Mouse (Mus musculus) heart, embryonic 11.5 days (tissue): ENCODE results near the gene Foxa2. TPM values are rescaled to one million over a fixed set of nuclear protein-coding genes. Genes with fewer than 3 reads are reported as not detected.

Source experiments
- ATAC-seq: fragments of 200-750 bp; cut with Nextera tagmentation; replicated peaks from 2 replicates; pipeline ENCODE4 v1.8.0; 2017; ENCODE audit warnings: moderate library complexity; ENCODE audit not compliant: insufficient number of reproducible peaks, low FRiP score, low TSS enrichment
- H3K27ac ChIP-seq: fragments of 300-500 bp; sonication (generic); 2 replicates; pipeline ENCODE4 v1.5.1; 2014; ENCODE audit warnings: mild to moderate bottlenecking, low read depth, low read length
- H3K27me3 ChIP-seq: fragments of 300-500 bp; sonication (generic); 2 replicates; pipeline ENCODE4 v1.6.1; 2014; ENCODE audit warnings: mild to moderate bottlenecking, low read length, mixed read lengths; ENCODE audit not compliant: control insufficient read depth, insufficient read depth
- H3K36me3 ChIP-seq: fragments of 300-500 bp; sonication (generic); 2 replicates; pipeline ENCODE4 v1.6.1; 2014; ENCODE audit warnings: mild to moderate bottlenecking, low read length, moderate library complexity, mixed read lengths; ENCODE audit not compliant: control insufficient read depth, insufficient read depth
- H3K4me1 ChIP-seq: fragments of 300-500 bp; sonication (generic); 2 replicates; pipeline ENCODE4 v1.6.1; 2014; ENCODE audit warnings: low read length; ENCODE audit not compliant: control insufficient read depth, insufficient read depth
- H3K4me2 ChIP-seq: fragments of 300-500 bp; sonication (generic); 2 replicates; pipeline ENCODE4 v1.6.1; 2014; ENCODE audit warnings: mild to moderate bottlenecking, moderate library complexity
- H3K4me3 ChIP-seq: fragments of 300-500 bp; sonication (generic); 2 replicates; pipeline ENCODE4 v1.5.1; 2014; ENCODE audit warnings: low read depth, low read length
- H3K9ac ChIP-seq: fragments of 300-500 bp; sonication (generic); 2 replicates; pipeline ENCODE4 v1.6.1; 2014; ENCODE audit warnings: mild to moderate bottlenecking, low read depth, low read length, moderate library complexity
- H3K9me3 ChIP-seq: fragments of 300-500 bp; sonication (generic); replicated peaks from 2 replicates; pipeline ENCODE4 v1.6.1; 2016; ENCODE audit warnings: low read length; ENCODE audit not compliant: control insufficient read depth
- WGBS: fragments of 180-500 bp; shearing (Covaris S2); extraction: QIAGEN DNeasy Blood & Tissue Kit; methylation state at CpG from one replicate; pipeline ENCODE4 v1.1.7; 2014; ENCODE audit not compliant: insufficient replicate concordance; 5-methylcytosine and 5-hydroxymethylcytosine counted together
- polyA plus RNA-seq: library from polyadenylated mRNA; unstranded; fragments of >200 nt; fragmentation: Nextera tagmentation; extraction: Ambion mirVana; gene quantifications from 2 replicates; pipeline ENCODE4 v1.2.1, GENCODE M21; 2014

Gene Foxa2
- polyA plus RNA-seq, 1 experiment from 2014 or later: 0.73 TPM

DNA sequence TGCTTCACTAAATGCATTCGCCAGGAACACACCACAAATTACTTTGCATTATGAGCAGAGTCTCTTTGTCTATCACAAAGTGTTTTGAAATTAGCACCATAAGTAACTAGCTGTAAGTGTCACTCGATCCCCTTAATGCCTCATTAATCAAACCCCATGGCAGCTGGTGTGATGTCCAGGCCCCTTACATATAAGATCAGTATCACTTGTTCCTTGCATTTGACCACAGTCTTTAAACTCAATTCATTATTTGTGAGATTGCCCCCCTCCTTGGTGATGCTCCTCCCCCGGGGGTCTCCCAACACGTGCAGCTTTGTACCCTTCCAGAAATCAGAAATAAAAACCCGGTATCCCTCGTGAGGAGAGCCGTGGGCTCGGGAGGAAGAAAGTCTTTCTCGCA lies 25.8 kb downstream of the Foxa2 start:
- ATAC-seq: no peak
- H3K27me3 ChIP-seq: peaks cover 13% of the 10 kb centered on the region; the same call in 1 of the 2 replicates
- H3K4me3 ChIP-seq: no peak overlapping the region
- no peak overlapping the region for H3K27ac ChIP-seq
- H3K4me2 ChIP-seq: no peak overlapping the region
- no peak overlapping the region for H3K9ac ChIP-seq
- no peaks in the 10 kb centered on the region for H3K36me3 ChIP-seq
- WGBS: 40% methylated on average over 9 of the region's 9 CpGs
- H3K4me1 ChIP-seq: no peaks in the 10 kb centered on the region
- H3K9me3 ChIP-seq: no peaks in the 10 kb centered on the region

DNA sequence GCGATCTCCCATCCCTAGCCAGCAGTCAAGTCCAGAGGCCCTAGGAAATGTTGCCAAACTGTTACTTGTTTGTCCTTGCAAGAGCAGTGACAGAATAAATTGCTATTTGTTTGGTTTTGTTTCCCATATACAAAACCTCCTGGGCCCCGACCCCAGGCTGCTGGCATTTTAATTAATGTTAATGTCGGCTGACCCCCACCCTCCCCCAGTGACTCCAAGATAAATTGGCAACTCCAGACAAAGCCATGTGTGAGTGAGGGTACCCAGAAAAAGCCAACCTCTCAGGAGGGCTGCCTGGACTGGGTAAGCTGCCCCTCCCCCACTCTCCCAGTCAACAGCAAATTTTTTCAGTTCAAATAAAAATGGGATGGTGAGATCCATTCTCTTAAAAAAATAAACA lies 26.6 kb downstream of the Foxa2 start:
- Histone ChIP-seq H3K36me3 (no peaks in the 10 kb centered on the region), H3K27ac (no peak overlapping the region), H3K4me3 (no peak overlapping the region), H3K4me1 (no peaks in the 10 kb centered on the region), H3K9me3 (no peaks in the 10 kb centered on the region), H3K27me3 (peaks cover 8% of the 10 kb centered on the region; the same call in 1 of the 2 replicates), H3K9ac (no peak overlapping the region), H3K4me2 (no peak overlapping the region)
- WGBS: 25% methylated on average over 3 of the region's 3 CpGs
- no peak for ATAC-seq

DNA sequence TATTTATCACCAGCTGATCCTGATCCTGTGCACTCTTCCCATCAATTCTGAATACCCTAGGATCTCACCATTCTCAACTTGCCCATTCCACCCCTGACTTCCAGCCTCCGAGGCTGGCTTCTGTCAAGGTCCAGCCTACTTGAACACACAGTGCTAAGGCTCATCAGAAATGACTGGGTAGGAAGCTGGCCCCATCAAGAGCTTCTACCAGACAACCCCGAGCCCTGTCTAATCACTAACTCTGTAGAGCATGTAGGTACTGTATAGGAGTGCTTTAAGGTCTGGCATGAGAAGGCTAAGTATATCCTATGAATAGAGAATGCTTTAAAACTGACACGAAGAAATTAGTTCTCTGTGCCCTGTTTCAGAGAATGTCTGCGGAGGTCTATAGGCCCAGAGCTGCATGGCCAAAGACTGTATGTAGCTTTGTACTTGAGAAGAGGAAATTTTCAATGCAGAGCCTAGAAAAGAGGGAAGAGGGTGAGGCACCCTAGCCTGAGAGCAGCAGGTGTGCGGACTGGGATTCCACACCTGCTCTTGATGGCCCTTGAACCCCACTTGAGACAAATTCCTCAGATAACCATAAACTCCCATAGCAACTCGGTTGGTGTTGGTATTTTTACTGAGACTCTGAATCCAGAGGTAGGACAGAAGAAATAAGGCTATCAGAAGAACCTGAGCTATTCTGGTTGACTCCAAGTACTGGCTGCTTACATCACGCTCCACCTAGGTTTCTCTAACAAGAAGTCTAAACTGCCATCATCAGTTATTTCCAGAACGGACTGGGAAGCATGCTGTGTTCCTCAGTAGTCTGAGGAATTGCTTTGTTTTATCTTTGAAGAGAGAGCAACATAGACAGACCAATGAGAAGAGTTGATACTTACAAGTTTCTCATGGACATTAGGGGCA lies 28.7 kb downstream of the Foxa2 start:
- Histone ChIP-seq H3K27me3 (peaks cover 5% of the 10 kb centered on the region; the same call in 1 of the 2 replicates), H3K4me2 (no peak overlapping the region), H3K36me3 (no peaks in the 10 kb centered on the region), H3K4me1 (no peaks in the 10 kb centered on the region), H3K4me3 (no peak overlapping the region), H3K27ac (no peak overlapping the region), H3K9me3 (no peaks in the 10 kb centered on the region), H3K9ac (no peak overlapping the region)
- WGBS: 72% methylated on average over 8 of the region's 8 CpGs
- no peak for ATAC-seq

DNA sequence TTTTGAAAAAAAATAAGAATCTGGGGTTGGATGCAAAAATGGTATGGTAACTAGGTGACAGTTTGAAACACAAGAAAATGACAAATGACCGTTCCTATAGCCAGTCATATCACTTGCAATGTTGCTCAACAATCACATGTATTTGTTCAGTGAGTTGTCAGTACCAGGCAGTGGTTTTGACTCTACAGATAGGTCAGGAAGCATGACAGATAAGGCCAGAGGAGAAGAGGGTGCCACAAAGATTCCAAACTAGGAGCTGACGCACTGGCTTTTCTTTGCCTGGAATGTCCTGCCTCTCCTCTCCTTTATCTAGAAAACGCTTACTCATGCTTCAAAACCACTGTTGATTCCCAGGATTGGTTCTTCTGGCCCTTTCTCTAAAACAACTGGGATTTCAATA lies 33.4 kb downstream of the Foxa2 start:
- Histone ChIP-seq H3K9ac (no peak overlapping the region), H3K36me3 (no peaks in the 10 kb centered on the region), H3K4me3 (no peak overlapping the region), H3K9me3 (no peaks in the 10 kb centered on the region), H3K4me2 (no peak overlapping the region), H3K27me3 (no peaks in the 10 kb centered on the region), H3K4me1 (no peaks in the 10 kb centered on the region), H3K27ac (no peak overlapping the region)
- no peak for ATAC-seq
- WGBS: 28% methylated on average over 3 of the region's 3 CpGs

DNA sequence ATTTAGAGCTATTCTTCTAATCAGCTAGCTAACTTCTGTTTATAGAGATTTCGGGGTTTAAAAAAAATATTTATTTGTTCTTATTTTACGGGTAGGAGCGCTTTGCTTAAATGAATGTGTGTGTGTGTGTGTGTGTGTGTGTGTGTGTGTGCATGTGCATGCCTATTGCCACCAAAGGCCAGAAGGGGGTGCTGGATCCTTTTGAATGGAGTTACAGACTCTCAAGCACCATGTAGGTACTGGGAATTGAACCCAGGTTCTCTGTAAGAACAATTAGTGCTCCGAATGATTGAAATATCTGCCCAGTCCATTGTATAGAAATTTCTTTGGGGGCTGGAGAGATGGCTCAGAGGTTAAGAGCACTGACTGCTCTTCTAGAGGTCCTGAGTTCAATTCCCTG lies 37.7 kb downstream of the Foxa2 start:
- no peaks in the 10 kb centered on the region for H3K9me3 ChIP-seq
- WGBS: 85% methylated on average over 4 of the region's 4 CpGs
- H3K27ac ChIP-seq: no peak overlapping the region
- H3K27me3 ChIP-seq: no peaks in the 10 kb centered on the region
- H3K9ac ChIP-seq: no peak overlapping the region
- no peaks in the 10 kb centered on the region for H3K4me1 ChIP-seq
- H3K36me3 ChIP-seq: no peaks in the 10 kb centered on the region
- ATAC-seq: no peak
- no peak overlapping the region for H3K4me2 ChIP-seq
- no peak overlapping the region for H3K4me3 ChIP-seq

DNA sequence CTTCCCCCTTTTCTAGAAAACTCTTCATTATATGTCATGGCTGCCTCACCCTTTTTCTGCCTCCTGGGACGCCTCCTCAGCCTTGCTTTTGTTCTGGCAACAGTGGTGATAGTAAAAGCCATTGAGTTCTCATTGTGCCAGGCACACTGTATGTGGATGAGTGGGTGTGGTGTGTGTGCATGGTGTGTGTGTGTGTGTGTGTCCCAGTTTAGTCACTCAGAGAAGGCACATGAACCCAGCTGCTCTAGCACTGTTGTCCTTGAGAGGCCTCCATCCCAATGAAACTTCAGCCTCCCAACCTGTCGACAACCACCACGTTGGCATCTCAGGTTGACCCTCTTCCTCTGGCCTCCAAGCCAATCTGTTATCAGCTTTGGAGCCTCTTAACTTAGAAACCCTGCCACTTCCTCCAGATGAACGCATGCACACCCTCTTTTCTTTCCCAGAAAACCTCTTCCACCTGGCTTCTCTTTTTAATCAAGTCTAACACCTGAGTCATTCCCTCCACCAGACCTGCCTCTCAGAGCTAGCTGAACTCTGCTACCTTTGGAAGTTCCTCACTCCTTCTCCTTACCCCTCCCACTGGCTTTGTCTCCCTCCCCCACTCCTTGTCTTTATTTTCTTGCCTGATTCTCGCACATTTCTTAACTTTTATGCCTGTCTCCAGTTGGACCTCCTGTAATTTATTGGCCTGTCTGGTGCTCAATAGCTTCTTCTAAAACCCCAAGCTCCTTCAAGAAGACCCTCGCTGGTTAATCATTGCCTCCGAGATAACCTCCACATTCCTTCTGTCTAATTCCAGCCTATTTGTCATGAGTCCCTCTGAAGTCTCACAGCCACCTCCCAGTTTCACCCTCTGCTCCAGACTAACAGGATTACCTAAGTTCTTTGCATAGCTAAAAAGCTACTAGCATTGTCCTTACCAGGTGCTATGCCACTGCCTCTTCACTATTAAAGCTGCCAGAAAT lies 41.9 kb downstream of the Foxa2 start:
- Histone ChIP-seq H3K9me3 (no peaks in the 10 kb centered on the region), H3K9ac (no peak overlapping the region), H3K4me2 (no peak overlapping the region), H3K36me3 (no peaks in the 10 kb centered on the region), H3K4me3 (no peak overlapping the region), H3K27me3 (no peaks in the 10 kb centered on the region), H3K27ac (no peak overlapping the region), H3K4me1 (no peaks in the 10 kb centered on the region)
- ATAC-seq: no peak
- WGBS: 39% methylated on average over 7 of the region's 7 CpGs

DNA sequence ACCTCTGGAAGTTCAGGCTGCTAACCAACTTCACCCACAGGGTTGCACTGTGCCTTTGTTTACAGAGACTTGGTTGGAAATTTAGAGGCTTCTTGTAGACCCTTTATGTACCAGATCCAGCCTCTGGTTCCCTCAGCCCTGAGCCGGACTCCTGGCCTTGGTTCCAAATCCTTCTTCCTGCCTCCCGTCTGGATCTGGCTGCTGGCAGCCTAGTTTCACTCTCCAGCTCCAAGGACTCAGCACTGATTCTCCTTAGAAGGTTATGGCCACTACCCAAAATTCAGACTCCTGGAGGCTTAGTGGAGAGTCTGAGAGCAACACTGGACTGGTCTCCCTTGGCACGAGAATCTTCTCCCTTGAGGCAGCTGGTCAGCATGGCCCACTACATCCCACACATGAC lies 43.3 kb downstream of the Foxa2 start:
- 78% methylated on average over 3 of the region's 3 CpGs for WGBS

DNA sequence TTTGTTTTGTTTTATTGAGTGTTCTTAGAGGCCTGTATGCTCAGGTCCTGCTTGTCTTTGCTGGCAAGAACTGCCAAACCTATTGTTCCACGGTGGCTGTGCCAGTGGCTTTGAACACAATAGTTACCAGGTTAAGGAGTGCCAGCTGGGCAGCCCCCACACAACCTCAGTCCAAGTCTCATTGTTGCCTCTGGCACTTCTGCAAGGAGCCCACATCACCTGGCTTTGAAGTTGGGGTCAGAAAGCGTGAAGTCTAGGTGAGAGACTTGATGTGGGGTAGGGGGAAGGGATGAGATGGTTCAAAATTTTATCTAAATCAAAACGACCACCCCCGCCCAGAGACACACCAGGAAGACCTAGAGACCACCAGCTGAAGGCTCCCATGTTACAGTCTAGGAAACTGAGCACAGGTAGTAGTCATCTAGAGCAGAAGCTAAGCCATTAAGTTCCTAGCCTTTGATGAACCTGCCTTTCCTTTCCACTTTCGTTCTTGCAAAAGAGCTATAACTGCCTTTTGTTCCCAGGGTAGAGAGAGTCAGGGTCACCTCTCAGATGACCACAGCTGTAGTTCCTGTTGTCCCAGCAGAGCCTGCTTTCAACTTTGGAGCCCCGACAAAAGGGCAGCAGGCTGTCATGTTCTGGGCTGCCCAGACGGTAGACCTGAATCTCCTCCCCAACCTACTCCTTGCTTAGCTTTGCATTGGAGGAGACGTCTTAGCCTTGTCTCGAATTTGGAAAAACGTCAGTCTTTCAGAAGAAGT lies 48.4 kb downstream of the Foxa2 start:
- H3K9ac ChIP-seq: no peak overlapping the region
- H3K4me2 ChIP-seq: no peak overlapping the region
- no peaks in the 10 kb centered on the region for H3K4me1 ChIP-seq
- no peaks in the 10 kb centered on the region for H3K9me3 ChIP-seq
- no peak for ATAC-seq
- H3K27ac ChIP-seq: no peak overlapping the region
- no peaks in the 10 kb centered on the region for H3K36me3 ChIP-seq
- no peak overlapping the region for H3K4me3 ChIP-seq
- H3K27me3 ChIP-seq: no peaks in the 10 kb centered on the region
- 66% methylated on average over 10 of the region's 10 CpGs for WGBS

More for the DNA sequence above, 43.3 kb downstream of the Foxa2 start:
- Histone ChIP-seq H3K4me3 (no peak overlapping the region), H3K27me3 (no peaks in the 10 kb centered on the region), H3K9ac (no peak overlapping the region), H3K4me2 (no peak overlapping the region), H3K36me3 (no peaks in the 10 kb centered on the region), H3K27ac (no peak overlapping the region), H3K9me3 (no peaks in the 10 kb centered on the region), H3K4me1 (no peaks in the 10 kb centered on the region)
- no peak for ATAC-seq
